Mouse (Mus musculus) ES-E14 (cell line): ENCODE results near the gene Prcc. TPM values are rescaled to one million over a fixed set of nuclear protein-coding genes. Genes with fewer than 3 reads are reported as not detected.
A peak's percentile ranks its signal among the peaks of the same experiment; 100 is the strongest.

Experiments used
- DNase-seq: peaks from one replicate; pipeline ENCODE4 v3.0.0-alpha.2; 2013; ENCODE audit warnings: low read depth, low spot score
- H3K27ac ChIP-seq: 2 replicates; pipeline ENCODE4 v1.5.1; 2012; ENCODE audit warnings: low read depth, mild to moderate bottlenecking, low read length, moderate library complexity, mixed read lengths; ENCODE audit not compliant: poor library complexity, insufficient read depth, severe bottlenecking
- H3K36me3 ChIP-seq: 2 replicates; pipeline ENCODE4 v1.6.1; 2012; ENCODE audit warnings: mild to moderate bottlenecking, low read length, moderate library complexity, mixed read lengths; ENCODE audit not compliant: control insufficient read depth, poor library complexity, insufficient read depth, severe bottlenecking
- H3K4me1 ChIP-seq, 2 experiments: fragments of 150-350 bp in 1 of 2; sonication (generic) in 1 of 2; 2 replicates each; pipeline ENCODE4 v1.6.1; 2012; ENCODE audit warnings: low read length in 2 of 2, mild to moderate bottlenecking in 1 of 2, mixed read lengths in 1 of 2; ENCODE audit not compliant: control insufficient read depth in 2 of 2, insufficient read depth in 2 of 2, poor library complexity in 1 of 2
- H3K4me3 ChIP-seq, 2 experiments: fragments of 150-350 bp in 1 of 2; sonication (generic) in 1 of 2; 2 replicates each; pipeline ENCODE4 v1.5.1; 2012; ENCODE audit warnings: low read length in 2 of 2, low read depth in 1 of 2, mild to moderate bottlenecking in 1 of 2, mixed read lengths in 1 of 2; ENCODE audit not compliant: insufficient read depth in 1 of 2, poor library complexity in 1 of 2, severe bottlenecking in 1 of 2
- H3K9ac ChIP-seq: 2 replicates; pipeline ENCODE4 v1.6.1; 2012; ENCODE audit warnings: low read depth, mild to moderate bottlenecking, low read length, mixed read lengths; ENCODE audit not compliant: poor library complexity, insufficient read depth, severe bottlenecking
- H3K9me3 ChIP-seq: fragments of 150-350 bp; sonication (generic); 2 replicates; pipeline ENCODE4 v1.6.1; 2012; ENCODE audit warnings: low read depth, mild to moderate bottlenecking, low read length; ENCODE audit not compliant: control insufficient read depth, insufficient read depth
- CHD2 ChIP-seq: IDR thresholded peaks from 2 replicates; pipeline ENCODE4 v1.6.1; 2014; ENCODE audit warnings: mild to moderate bottlenecking, low read depth, low read length, inconsistent platforms
- HCFC1 ChIP-seq: IDR thresholded peaks from 2 replicates; pipeline ENCODE4 v1.6.1; 2012; ENCODE audit warnings: low read length, inconsistent platforms, borderline replicate concordance; ENCODE audit not compliant: insufficient read depth
- MAFK ChIP-seq: IDR thresholded peaks from 2 replicates; pipeline ENCODE4 v1.6.1; 2014; ENCODE audit warnings: mild to moderate bottlenecking, low read depth, low read length, inconsistent platforms; ENCODE audit not compliant: insufficient read depth
- ZC3H11A ChIP-seq: IDR thresholded peaks from 2 replicates; pipeline ENCODE4 v1.6.1; 2012; ENCODE audit warnings: low read depth, mild to moderate bottlenecking, inconsistent platforms, low read length, borderline replicate concordance
- ZNF384 ChIP-seq: IDR thresholded peaks from 2 replicates; pipeline ENCODE4 v1.6.1; 2012; ENCODE audit warnings: low read depth, low read length, inconsistent platforms
- in situ Hi-C, 2 experiments: fragments of 600-800 bp; cut with MboI; formaldehyde crosslinking; loops; one replicate each; pipeline ENCODE4 v1.15.1; 2025; ENCODE audit warnings: low sequenced_read_pairs in 2 of 2, inconsistent platforms in 1 of 2; ENCODE audit not compliant: unreplicated experiment in 2 of 2
- total RNA-seq: library from RNA; depleted of rRNA; stranded (reverse); fragments of 300-350 nt; gene quantifications from 2 replicates; pipeline ENCODE4 v1.2.3, GENCODE M21; 2012

The Prcc gene
- total RNA-seq, 1 experiment, result 53.8 TPM

DNA sequence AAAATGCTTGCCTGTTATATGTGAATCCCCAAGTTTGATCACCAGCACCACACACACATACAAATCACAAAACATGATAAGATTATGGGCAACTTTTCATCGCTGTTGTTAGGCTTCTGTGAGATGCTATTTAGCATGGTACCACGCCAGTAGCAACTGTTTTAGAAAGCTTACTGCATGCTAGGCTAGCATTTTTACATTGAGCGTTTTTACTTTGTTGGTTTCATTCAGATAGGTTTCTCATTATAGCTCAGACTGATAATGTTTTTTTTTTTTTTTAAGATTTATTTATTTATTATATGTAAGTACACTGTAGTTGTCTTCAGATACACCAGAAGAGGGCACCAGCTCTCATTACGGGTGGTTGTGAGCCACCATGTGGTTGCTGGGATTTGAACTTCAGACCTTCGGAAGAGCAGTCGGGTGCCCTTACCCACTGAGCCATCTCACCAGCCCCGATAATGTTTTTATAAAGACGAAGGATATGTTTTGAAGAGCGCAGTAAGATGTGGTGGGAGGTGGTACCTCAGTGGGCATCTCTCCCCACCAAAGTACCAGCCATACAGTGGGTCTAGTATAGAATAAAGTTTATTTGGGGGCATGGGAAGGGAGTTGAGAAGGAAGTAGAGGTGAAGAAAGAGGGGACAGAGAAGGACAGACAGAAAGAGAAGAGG lies 35.0 kb upstream of the Prcc start:
- no peaks in the 10 kb centered on the region for H3K9me3 ChIP-seq
- H3K36me3 ChIP-seq, result peaks cover 40% of the 10 kb centered on the region
- H3K9ac ChIP-seq, result peak overlapping the region; percentile 86; the same call in 1 of the 2 replicates
- H3K4me3 ChIP-seq, result peak overlapping the region; percentile 73 to 95
- TF ChIP-seq ZNF384 (peak; percentile 58; the same call in 1 of the 2 replicates), MAFK (no peak), ZC3H11A (no peak), HCFC1 (no peak), CHD2 (no peak)
- peaks cover 4% of the 10 kb centered on the region in 2 experiments; a peak in 2 of 4 replicates for H3K4me1 ChIP-seq
- in situ Hi-C loops, result no loop called here
- DNase-seq, result no peak
- H3K27ac ChIP-seq, result no peak overlapping the region; the same call in 1 of the 2 replicates

- peak within 1 kb of the TSS; percentile 85 for H3K27ac ChIP-seq
- in situ Hi-C loops, result no loop called here
- no peaks in the 10 kb centered on the region for H3K9me3 ChIP-seq
- H3K4me1 ChIP-seq, result peaks cover 0 to 4% of the 10 kb centered on the region in 2 experiments; a peak in 2 of 4 replicates
- H3K36me3 ChIP-seq, result peaks cover 38% of the 10 kb centered on the region
- peak within 1 kb of the TSS; percentile 86 for H3K9ac ChIP-seq
- DNase-seq, result peak; percentile 78
- TF ChIP-seq HCFC1 (peak; percentile 97), ZC3H11A (no peak), ZNF384 (no peak), CHD2 (peak; percentile 72), MAFK (peak; percentile 81)
- H3K4me3 ChIP-seq, result peak within 1 kb of the TSS; percentile 73 to 95
Observed at GRCm38 (mm10) chr3:87919336-87920108, 34.1 kb upstream of the Prcc start, which contains the start of gene Mrpl24. Gene Mrpl24 (plus strand): TSS chr3:87919506.

DNA sequence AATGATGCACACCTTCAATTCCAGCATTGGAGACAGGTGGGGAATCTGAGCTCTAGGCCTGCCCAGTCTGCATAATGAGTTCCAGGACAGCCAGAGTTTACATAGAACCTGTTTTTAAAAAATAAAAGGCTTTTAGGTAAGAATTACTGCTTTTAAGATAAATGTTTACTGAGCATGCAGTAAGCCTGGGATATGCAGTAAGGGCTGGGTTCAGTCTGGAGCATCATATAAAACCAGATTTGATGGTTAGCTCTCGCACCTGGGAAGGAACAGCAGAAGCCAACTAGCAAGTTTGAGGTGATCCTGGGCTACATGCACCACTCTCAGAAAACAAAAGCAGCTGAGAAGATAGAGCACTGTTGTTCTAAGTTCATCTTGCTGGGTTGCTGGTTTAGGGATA lies 33.1 kb upstream of the Prcc start:
- Histone ChIP-seq H3K27ac (no peak overlapping the region), H3K36me3 (peaks cover 43% of the 10 kb centered on the region)

DNA sequence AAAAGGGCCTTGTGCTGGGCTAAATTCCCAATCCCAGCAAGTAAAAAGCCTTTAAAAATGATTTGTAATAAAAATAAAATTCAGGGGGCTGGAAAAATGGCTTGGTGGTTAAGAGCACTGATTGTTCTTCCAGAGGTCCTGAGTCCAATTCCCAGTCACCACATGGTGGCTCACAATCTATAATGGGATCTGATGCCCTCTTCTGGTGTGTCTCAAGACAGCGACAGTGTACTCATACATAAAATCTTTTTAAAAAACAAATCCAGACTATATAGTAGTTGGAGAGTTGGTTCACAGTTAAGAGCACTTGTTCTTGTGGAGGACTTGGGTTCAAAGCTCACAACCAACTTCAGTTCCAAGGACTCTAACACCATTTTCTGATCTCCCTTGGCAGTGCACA lies 31.6 kb upstream of the Prcc start:
- no peak for TF ChIP-seq CHD2
- no peak for TF ChIP-seq HCFC1
- Histone ChIP-seq H3K27ac (no peak overlapping the region), H3K9ac (no peak overlapping the region), H3K36me3 (peaks cover 41% of the 10 kb centered on the region), H3K4me3 (no peak overlapping the region), H3K4me1 (peaks cover 8 to 11% of the 10 kb centered on the region in 2 experiments), H3K9me3 (no peaks in the 10 kb centered on the region)
- in situ Hi-C loops, result no loop called here
- DNase-seq, result no peak

More for the DNA sequence above, 33.1 kb upstream of the Prcc start:
- H3K4me3 ChIP-seq, result no peak overlapping the region
- DNase-seq, result no peak
- TF ChIP-seq MAFK (no peak), CHD2 (no peak), ZNF384 (no peak)
- in situ Hi-C loops, result no loop called here
- H3K4me1 ChIP-seq, result peaks cover under 1 to 4% of the 10 kb centered on the region in 2 experiments; a peak in 3 of 4 replicates
- no peak overlapping the region for H3K9ac ChIP-seq
- H3K9me3 ChIP-seq, result no peaks in the 10 kb centered on the region
